Mouse (Mus musculus): Measurements from ENCODE around the gene Mycbp.
A peak's percentile ranks its signal among the peaks of the same experiment; 100 is the strongest.

Mycbp gene

DNA sequence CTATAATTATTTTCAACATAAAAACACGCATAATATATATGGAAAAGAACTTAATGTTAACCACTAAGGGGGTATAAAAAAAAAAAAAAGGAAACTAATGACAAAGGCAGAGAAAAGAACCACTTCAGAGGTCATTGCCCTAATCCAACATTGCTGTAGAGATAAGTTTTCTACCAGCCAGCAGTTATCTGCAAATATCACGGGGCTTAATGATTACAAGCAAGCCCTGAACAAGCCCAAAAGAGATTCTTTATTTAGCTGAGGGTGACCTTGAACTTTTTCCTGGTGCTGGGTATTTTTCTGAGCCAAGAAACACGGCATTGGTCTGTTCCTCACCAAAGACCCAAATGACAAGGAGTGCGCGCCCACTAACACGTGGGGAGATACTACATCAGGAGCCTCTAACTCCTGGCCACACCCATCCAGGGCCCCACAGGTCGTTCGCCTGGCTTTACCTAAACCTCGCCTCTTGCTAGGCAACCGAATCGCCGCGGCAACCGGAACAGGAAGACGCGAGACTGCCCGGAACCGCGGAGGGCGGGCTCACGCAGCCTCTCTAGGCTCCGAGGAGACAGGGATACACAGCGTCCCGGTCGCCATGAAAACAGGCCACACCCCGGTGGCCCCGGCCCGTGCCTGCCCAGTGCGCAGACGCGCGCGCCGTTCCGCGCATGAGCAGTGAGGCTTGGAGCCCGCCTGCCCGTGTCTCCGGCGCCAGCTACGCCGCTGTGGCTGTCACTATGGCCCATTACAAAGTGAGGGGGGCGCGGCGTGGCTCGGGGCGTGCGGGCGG is at the start of gene Mycbp:
Mycbp (plus strand) TSS at position 500 of the 793 bp plus-strand sequence.
- peak; percentile 99 for DNase-seq (ENCODE audit: low spot score in 2 of 2)

DNA sequence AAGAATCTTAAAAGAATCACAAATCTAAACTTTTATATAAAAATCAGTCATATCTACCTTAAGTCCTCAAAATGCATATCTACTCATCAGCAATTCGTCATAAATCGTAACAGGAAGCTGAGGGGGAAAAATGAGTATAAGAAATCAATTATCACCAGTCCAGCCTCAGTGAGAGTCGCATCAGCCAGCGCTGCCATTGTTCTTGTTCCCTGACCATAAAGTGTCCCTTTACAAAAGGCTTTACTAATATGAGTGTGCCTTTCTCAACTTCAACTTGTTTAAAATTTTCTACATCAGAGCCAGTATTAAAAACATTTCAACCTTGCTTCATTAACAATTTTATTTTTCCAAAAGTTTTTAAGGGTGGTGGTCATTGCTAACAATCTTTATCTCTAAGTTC is 47.7 kb upstream of the Mycbp start:
- DNase-seq (ENCODE audit: low spot score in 2 of 2): no peak

DNA sequence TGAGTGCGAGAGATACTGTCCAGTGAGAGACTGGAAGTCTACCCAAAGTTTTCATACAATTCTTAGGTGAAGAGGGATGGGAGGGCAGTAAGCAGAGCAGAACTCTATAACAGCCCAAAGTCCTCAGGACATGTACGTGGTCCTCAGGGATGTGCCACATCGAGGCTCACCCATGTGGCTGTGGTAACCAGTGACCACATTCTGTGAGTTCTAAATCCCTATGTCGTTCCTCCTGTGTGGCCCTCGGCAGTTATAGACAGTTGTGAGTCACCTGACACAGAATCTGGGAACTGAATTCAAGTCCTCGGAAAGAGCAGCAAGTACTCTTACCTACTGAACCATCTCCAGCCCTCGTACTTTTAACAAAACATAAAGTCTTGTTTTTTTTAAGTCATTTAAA is 46.5 kb upstream of the Mycbp start:
- no peak for DNase-seq (ENCODE audit: low spot score in 2 of 2)

DNA sequence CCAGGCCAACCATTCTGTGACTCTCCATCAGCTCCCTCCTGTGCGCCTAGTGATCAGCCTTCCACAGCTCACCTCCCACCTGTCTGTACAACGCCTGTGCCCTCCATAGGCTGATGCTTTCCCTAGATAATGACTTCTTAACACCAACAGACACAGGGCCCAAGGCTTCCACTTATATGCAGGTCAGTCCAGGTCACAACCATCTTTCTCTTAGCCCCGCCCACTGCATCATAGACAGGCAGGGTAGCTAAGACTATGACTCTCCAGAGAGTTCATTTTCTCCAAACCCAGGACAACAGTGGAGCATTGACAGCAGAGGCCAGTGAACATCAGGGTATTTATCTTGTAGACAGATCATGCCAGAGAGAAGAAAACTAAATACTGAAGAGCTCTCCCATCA is 45.3 kb upstream of the Mycbp start, which contains the start of gene 4933427I04Rik:
4933427I04Rik (plus strand) TSS at position 301 of the 400 bp plus-strand sequence.
- no peak for DNase-seq (ENCODE audit: low spot score in 2 of 2)

DNA sequence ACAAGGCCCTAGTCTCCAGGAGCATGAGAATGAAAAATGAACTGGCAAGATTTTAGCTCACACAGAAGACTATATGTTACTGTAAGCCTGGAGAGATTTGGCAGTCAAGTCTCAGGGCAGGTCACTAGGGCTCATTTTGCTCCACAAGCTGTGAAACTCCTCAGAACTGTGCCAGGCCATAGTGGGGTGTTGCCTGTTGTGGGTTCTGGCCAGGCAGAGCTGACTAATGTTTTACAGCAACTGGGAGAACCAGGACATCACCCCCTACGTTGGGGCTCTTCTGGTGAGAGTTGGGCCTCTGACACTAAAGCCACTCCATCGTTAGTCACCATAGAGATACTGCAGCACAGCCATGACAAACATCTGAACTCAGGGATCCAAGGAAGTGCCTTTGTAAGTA is 44.8 kb upstream of the Mycbp start:
- DNase-seq (ENCODE audit: low spot score in 2 of 2): no peak

DNA sequence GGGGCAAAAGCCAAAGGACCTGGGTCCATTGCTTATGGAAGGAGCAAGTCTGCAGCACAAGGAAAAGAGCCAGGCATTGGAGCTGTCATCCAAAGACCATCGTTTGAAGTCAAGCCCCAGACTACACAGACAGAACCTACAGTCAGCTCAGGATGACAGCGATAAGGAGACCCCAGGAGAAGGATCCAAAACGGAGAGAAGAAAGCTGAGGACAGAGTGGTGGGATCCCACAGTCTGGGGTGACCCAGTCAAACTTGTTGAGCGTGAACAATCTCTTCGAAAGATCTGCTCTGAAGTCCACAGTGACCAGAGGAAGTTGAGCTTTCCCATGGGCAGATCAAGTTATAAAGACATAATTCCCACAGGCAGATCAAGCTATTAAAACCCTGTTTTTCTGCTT is 44.0 kb upstream of the Mycbp start:
- DNase-seq (ENCODE audit: low spot score in 2 of 2): no peak

DNA sequence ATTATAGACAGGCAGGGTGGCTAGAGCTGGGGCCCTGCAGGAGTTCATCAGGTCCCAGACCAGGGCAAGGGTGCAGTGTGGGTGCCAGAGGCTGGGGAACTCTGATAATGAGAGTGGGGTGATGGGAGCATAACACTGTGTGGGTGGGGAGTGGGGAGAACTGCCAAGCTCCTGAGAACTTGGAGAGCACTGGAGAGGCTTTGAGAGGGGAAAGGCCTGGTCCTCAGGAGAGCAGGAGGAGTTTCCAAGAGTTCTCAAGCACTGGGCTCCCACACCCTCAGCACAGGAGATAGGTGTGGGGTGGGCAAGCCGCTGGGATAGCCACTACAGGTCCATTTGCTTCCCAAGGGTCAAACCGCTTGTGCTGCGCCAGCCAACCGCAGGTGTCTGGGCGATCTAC is 10.9 kb upstream of the Mycbp start:
- no peak for DNase-seq (ENCODE audit: low spot score in 2 of 2)

DNA sequence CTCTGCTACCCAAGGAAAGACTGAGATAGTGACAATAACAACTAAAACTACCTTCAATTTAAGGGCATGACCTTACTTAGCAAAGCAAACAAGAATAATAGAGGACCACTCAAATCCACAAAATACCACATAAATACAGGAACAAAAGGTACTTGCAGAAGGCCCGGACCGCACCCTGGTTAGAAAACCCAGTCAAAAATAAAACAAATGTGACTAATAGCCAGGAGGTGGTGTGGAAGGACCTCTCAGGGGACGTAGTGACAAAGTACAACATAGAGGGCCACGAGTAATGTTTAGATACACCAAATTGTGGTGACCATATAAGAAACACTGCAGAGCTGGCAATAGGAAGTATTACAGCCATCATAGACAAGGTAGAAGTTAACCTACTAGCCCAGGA is 10.3 kb upstream of the Mycbp start:
- no peak for DNase-seq (ENCODE audit: low spot score in 2 of 2)

DNA sequence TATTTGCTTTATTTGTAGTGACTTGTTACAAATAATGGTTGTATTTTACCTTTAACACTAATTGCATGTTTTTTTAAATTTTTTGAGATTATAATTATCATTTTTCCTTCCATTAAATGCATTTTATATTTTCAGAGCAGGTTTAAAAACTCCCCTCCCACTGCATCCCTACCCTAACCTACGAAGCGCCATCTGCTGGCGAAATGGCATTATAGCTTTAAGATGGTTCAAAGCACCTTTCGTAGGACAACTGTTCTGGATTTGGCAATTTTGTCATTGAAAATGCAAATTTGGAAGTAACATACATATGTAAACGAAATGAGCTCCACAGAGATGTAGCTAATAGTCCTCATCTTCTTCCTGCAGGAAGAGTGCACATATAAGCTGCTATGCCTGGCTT is 5.9 kb upstream of the Mycbp start:
- peak; percentile 26 to 39 for DNase-seq (ENCODE audit: low spot score in 2 of 2)

DNA sequence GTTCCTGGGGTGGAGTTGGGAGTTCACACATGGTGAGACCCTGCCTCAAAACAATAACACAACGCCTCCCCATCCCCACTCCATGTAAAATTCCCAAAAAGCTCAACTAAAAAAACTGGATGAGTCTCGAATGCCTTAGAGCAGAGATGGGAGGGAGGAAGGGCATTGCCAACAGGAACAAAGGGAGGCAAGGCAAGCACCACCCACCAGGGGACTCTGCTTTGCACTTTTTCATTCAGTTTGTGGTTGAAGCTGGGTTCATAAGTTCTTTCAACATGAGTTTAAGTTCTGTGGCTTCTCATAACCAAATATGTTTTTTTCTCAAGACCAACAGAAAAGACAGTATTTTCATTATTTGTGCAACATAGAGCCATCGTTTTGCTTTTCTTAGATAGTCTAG is 1.2 kb upstream of the Mycbp start:
- no peak for DNase-seq (ENCODE audit: low spot score in 2 of 2)

DNA sequence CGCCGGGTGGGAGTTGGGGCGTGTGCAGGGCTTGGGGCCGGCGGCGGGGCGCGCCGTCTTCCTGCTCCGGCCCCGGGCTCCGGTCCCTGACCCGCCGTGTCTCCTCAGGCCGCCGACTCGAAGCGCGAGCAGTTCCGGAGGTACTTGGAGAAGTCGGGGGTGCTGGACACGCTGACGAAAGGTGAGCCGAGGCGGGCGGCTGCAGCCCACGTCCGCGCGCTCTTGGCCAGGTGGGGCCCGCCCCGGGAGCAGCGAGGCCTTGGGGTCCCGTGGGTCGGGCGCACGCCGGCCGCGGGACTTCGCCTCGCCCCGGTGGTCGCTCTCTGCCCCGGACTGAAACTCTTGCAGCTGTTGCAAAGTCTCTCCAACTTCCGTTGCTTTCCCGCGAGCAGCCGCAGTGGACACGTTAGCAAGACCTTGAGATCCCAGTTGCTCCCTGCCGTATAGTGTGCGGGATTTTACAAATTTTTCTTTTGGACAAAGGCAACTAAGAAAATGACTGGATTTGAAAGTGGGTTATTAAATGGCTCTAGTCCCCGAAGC is 565 bp downstream of the Mycbp start:
- DNase-seq (ENCODE audit: low spot score in 2 of 2): no peak

DNA sequence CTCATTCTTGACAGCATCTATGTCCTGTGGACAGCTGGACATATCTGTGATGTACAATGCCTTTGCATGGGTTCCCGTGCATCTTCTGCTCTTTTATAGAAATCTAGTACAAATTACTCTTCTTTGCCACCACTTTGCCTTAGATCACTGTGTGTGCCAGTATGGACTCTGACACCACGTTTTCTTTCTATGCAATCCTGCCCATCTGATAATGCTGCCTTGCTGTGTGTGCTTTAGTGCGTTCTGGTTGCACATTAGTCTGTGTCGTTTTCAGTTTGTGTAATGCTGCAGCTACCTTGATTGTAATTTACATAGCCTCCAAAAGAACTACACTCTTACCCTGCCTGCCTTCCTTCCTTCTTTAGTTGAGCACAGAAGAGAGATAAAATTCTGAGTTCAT is 6.9 kb downstream of the Mycbp start:
- no peak for DNase-seq (ENCODE audit: low spot score in 2 of 2)

DNA sequence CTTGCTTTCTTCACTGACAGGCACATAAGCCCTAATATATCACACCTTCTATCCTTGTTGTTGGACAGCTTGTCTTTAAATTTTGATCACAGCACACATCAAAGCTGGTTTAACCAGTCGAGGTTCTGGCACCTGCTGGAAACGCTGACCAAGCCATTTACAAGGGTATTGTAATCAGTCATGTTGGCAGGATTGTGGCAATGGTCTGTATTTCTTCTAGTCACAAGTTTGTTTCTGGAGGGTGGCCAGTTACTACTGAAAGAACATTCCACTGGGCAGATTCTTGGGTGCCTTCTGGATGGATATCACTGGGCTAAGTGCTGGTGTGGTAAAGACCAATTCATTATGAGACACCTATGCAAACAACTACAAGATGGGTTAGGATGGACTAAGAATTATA is 7.8 kb downstream of the Mycbp start:
- no peak for DNase-seq (ENCODE audit: low spot score in 2 of 2)

DNA sequence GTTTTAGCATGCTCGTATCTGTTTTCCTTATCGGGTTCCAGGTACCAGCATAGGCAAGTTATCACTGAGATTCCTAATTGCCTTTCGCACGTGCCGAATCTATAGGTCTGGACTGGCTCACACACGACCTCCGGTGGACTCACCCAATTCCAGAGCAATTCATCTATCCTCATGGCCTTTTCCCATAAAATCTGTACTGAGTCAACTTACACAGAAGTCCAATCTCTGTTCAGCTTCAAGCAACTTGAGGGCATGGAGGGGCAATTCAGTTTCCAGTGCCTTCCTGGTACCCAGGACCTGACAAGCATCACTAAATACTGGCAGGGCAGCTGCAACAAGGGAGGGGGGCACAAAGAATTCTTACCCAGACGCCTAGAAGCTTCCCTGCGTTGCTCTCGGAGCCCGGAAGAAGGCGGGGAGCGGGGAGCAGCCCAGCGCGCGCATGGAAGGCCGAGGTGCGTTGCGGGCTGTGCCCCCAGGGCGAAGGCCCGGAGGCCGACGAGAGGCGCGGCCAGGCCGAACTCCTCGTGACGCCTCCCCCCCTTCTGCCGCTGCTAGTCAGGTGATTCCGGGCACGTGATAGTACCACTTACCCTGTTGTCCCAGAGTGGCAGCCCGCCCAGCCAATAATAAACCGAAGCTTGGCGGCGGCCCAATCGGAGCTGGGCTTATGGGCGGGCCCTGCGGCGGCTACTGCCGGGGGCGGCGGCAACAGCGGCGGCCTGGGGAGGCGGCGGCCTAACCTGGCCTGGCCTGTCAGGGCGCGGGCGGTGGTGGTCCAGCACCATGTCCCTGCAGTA is 12.3 kb downstream of the Mycbp start, which contains the start of gene Rragc:
Rragc (plus strand) TSS at position 699 of the 800 bp plus-strand sequence.
- peak; percentile 100 for DNase-seq (ENCODE audit: low spot score in 2 of 2)

DNA sequence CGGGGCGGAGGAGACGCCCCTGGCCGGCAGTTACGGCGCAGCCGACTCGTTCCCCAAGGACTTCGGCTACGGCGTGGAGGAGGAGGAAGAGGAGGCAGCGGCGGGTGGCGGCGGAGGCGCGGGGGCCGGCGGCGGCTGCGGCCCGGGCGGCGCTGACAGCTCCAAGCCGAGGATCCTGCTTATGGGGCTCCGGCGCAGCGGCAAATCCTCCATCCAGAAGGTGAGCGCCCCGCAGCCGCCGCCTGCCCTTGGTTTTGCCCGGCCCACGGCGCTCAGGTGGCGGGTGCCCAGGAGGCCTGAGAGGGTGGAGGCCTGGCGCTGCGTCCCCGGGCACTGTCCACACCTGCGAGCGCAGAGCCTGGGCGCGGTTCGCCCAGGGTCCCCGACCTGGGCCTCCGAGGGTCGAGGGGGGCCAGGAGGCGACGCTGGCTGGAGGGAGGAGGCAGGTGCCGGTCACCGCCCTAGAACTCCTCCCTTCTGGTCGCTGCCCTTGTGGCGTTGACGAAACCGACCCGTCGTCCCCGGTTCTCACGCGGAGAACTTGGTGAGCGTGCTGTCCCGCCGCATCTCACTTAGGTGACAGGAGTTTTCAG is 13.0 kb downstream of the Mycbp start, which contains the start of gene 4930535I16Rik:
4930535I16Rik (minus strand) TSS at position 475 of the 593 bp plus-strand sequence.
- DNase-seq (ENCODE audit: low spot score in 2 of 2): peak; percentile 30 to 35

DNA sequence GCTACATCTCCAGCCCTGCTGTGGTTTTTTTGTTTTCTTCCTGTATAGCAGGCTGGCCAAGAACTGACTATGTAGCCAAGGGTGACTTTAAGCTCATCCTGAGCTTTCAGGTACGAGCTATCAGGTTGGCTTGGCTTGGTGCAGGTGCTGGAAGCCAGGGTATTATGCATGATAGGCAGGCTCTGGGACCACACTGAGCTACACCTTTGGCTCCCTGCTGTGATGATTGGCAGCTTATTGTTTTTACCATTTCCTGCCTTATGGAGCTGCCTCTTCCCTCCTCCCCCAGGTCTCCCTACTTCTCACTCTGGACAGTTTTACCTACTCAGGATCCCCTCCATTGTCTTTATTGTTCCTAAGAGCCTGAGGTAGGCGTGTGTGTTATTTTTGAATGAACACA is 14.2 kb downstream of the Mycbp start:
- no peak for DNase-seq (ENCODE audit: low spot score in 2 of 2)

DNA sequence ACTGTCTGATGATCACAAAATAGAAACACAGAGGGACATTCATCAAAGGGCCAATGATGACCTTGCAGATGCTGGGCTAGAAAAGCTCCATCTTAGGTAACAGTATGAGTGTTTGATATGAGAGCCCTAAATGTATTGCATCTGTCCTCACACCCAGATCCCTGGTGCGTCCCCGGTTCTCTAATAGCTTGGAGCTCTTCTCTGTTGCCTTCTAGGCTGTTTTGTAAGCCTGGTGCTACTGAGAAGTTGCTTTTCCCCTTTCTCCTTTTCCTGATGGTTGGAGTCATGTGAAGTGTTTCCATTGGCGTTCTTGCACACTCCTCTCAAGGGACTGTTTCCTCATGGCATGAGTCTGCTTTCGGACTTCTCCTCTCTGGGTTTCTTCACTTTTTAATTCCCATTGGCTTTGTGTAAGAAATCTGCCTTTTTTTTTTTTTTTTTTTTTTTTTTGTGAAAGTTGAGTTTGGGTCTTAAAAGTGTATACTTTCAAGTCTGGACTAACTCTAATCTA is 16.5 kb downstream of the Mycbp start:
- DNase-seq (ENCODE audit: low spot score in 2 of 2): no peak

DNA sequence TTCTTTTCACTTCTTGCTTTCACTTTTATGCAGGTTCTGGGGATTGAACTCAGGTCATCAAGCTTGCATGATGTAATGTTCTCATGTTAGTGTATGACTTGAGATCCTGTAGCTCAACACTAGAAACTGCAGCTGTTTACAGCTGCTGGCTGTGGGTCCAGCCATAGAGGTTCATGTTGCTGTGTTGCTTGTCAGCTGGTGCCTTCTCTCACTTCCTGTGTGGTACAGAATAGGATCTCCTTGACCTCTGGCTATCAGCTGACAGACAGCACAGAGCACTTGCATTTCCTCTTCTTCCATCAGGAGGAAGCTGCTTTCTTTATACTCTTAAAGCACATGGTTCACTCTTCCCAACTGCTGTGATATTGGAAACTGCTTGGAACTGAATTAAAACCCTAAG is 23.3 kb downstream of the Mycbp start:
- DNase-seq (ENCODE audit: low spot score in 2 of 2): peak; percentile 10 to 41

DNA sequence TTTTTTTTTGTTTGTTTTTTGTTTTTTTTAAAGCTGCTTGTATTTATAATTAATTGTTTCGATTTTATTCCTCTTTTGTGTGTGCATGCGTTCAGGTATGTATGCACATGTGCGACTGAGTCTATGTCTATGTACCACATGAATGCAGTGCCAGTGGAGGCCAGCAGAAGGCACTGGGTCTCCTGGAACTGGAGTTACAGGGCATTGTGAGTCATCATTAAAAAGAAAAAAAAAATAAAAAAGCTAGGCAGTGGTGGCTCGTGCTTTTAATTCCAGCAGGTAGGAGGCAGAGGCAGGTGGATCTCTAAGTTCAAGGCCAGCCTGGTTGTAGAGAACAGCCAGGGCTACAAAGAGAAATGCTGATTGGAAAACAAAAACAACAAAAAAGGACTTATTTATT is 25.4 kb downstream of the Mycbp start:
- DNase-seq (ENCODE audit: low spot score in 2 of 2): no peak

DNA sequence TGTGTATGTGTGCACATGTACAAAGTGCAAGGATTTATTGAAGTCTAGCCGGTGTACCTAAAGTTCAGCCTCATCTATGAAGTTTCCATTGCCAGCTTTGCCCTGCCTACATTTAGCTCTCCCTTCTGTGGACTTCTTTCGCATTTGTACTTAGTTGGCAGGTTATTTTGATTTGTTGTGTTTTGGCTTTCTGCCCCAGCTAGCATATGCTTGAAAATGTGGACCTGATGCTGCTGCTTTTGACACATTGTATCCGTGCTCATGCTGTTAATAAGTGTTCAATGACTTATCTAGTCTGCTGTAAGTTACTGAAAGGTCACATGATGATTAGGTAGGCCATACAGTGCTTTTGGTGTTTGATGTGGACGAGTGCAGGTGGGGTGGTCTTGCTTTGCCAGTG is 29.7 kb downstream of the Mycbp start:
- no peak for DNase-seq (ENCODE audit: low spot score in 2 of 2)

DNA sequence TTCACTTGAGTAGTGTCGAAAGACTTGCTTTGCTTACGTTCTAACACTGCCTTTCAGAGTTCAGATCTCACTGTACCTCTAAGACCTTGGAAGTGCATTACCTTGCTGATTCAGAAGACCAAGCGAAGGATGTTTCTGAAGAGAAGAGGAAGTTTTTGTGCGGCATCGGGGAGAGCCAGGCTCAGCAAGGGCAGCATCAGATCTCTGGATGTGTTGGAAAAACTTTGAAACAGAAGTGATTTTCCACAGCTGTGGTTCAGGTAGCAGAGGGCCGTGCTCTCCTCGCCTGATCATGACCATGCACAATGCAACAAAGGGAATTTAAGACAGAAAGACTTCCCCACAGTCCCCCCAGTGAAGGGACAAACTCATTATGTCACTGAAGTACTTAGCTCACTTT is 31.4 kb downstream of the Mycbp start:
- no peak for DNase-seq (ENCODE audit: low spot score in 2 of 2)

DNA sequence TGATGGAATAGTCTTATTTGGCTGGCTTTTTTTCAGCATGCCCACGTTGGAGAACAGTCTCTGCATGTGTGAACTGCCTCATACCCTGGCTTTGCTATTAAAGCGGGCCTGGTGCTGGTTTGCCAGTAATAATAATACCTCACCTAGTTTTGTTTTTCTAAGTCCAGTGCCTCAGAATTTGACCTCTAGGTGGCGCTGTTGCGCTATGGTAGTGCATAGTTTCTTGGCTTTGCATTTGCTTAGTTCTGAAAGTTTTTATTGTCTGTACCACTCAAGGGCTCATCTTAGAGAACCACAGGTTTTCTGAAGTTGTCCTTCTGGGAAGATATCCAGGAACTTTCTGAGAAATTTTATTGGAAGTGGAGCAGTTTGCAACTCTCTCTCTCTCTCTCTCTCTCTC is 35.2 kb downstream of the Mycbp start:
- DNase-seq (ENCODE audit: low spot score in 2 of 2): peak; percentile 45 to 72
